ENCODE assay signal across 9 mouse cellular contexts in the genomic region with DNA sequence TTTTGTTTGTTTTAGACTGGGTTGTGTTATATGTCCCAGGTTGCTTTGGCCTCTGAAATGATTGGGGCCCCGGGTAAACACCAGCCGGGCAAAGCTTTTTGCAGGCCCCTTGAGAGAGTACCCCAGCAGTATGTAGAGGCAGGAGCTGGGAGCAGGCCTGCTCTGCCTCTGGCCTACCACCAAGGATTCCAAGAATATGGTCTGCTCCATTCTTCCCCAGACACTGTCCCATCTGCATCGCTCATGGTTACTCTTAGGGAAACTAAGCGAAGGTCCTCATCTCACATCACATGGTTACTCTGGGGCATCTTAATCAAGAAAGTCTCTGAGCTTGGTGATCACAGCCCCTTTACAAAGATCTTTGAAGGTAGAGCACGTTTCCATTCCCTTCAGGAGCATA. TPM values are rescaled to one million over a fixed set of nuclear protein-coding genes. Genes with fewer than 3 reads are reported as not detected.
DNase-seq lines count a peak whose midpoint lies in the region; ATAC-seq and TF ChIP-seq lines count a peak whose summit lies in the region.
"Had no signal": no experiment of that assay in that cellular context is flagged by ENCODE, and none has a peak within 500 bp of the region (broad histone marks: within the 10 kb centered on the region; RNA-seq: fewer than 3 reads in every experiment).

No protein-coding gene starts in this region.

- peaks cover 86% of the 10 kb centered on the region for H3K79me2 ChIP-seq in C2C12 (ENCODE audit: control insufficient read depth, insufficient read depth)

- no peak overlapping the region for H3K9ac ChIP-seq in hindbrain, embryonic 11.5 days (ENCODE audit: low read depth, low read length)
- H3K9ac ChIP-seq in embryonic facial prominence, embryonic 13.5 days: peak overlapping the region; percentile 87
- no peak overlapping the region for H3K9ac ChIP-seq in limb, embryonic 12.5 days (replicated peaks)

- peak overlapping the region; percentile 50; the same call in 1 of the 2 replicates for H3K4me3 ChIP-seq in hindbrain, embryonic 10.5 days
- no peak overlapping the region for H3K4me3 ChIP-seq in hindbrain, embryonic 11.5 days (ENCODE audit: low read depth, low read length)
- H3K4me3 ChIP-seq in C2C12 (ENCODE audit: insufficient read depth, poor library complexity, severe bottlenecking): peak overlapping the region; percentile 96
- peak overlapping the region; percentile 76 for H3K4me3 ChIP-seq in embryonic facial prominence, embryonic 13.5 days
- peak overlapping the region; percentile 49 for H3K4me3 ChIP-seq in limb, embryonic 12.5 days (replicated peaks)

- peak overlapping the region; percentile 96 for H3ac ChIP-seq in C2C12 (ENCODE audit: control insufficient read depth, insufficient read length, low read depth)

- no peak overlapping the region for H3K27ac ChIP-seq in hindbrain, embryonic 10.5 days
- H3K27ac ChIP-seq in hindbrain, embryonic 11.5 days (ENCODE audit: low read depth, low read length): no peak overlapping the region
- H3K27ac ChIP-seq in embryonic facial prominence, embryonic 13.5 days: no peak overlapping the region
- H3K27ac ChIP-seq in limb, embryonic 12.5 days: no peak overlapping the region

- H3K4me1 ChIP-seq in hindbrain, embryonic 10.5 days (replicated peaks): peaks cover 31% of the 10 kb centered on the region
- H3K4me1 ChIP-seq in hindbrain, embryonic 11.5 days (replicated peaks; ENCODE audit: control insufficient read depth, insufficient read depth, low read length): peaks cover 4% of the 10 kb centered on the region; the same call in 1 of the 2 replicates
- H3K4me1 ChIP-seq in embryonic facial prominence, embryonic 13.5 days: peaks cover 61% of the 10 kb centered on the region
- H3K4me1 ChIP-seq in limb, embryonic 12.5 days (replicated peaks): peaks cover 19% of the 10 kb centered on the region

- H3K36me3 ChIP-seq in hindbrain, embryonic 10.5 days: no peaks in the 10 kb centered on the region
- no peaks in the 10 kb centered on the region for H3K36me3 ChIP-seq in hindbrain, embryonic 11.5 days (ENCODE audit: control insufficient read depth, insufficient read depth, low read length)
- H3K36me3 ChIP-seq in C2C12 (ENCODE audit: control insufficient read depth, insufficient read depth): peaks cover 49% of the 10 kb centered on the region
- no peaks in the 10 kb centered on the region for H3K36me3 ChIP-seq in embryonic facial prominence, embryonic 13.5 days
- no peaks in the 10 kb centered on the region for H3K36me3 ChIP-seq in limb, embryonic 12.5 days

- WGBS in hindbrain, embryonic 10.5 days: 79% methylated on average over 5 of the region's 5 CpGs
- WGBS in hindbrain, embryonic 11.5 days: 78% methylated on average over 5 of the region's 5 CpGs
- WGBS in embryonic facial prominence, embryonic 13.5 days: 77% methylated on average over 5 of the region's 5 CpGs
- WGBS in limb, embryonic 12.5 days: 79% methylated on average over 5 of the region's 5 CpGs

- no peaks in the 10 kb centered on the region for H3K9me3 ChIP-seq in hindbrain, embryonic 10.5 days
- no peaks in the 10 kb centered on the region for H3K9me3 ChIP-seq in hindbrain, embryonic 11.5 days (ENCODE audit: control insufficient read depth, low read length)
- no peaks in the 10 kb centered on the region for H3K9me3 ChIP-seq in embryonic facial prominence, embryonic 13.5 days
- H3K9me3 ChIP-seq in limb, embryonic 12.5 days: no peaks in the 10 kb centered on the region

- H3K4me2 ChIP-seq in hindbrain, embryonic 11.5 days (replicated peaks; ENCODE audit: low read depth, low read length): no peak overlapping the region
- H3K4me2 ChIP-seq in embryonic facial prominence, embryonic 13.5 days: peak overlapping the region; percentile 88
- H3K4me2 ChIP-seq in limb, embryonic 12.5 days: peak overlapping the region; percentile 75

- DNase-seq in hindbrain, embryonic 10.5 days (ENCODE audit: low spot score): no peak
- no peak for DNase-seq in hindbrain, embryonic 11.5 days (ENCODE audit: low spot score)
- no peak for DNase-seq in frontal cortex, postnatal 10 days (ENCODE audit: low spot score in 2 of 2)
- DNase-seq in retina, postnatal 1 day: no peak
- DNase-seq in testis, postnatal 10 days (ENCODE audit: low spot score): no peak
- DNase-seq: left cerebral cortex, postnatal 4 days had no signal

- no peak for ATAC-seq in hindbrain, embryonic 11.5 days (ENCODE audit: low FRiP score)
- no peak for ATAC-seq in embryonic facial prominence, embryonic 13.5 days (ENCODE audit: insufficient number of reproducible peaks, insufficient read depth, low FRiP score, low TSS enrichment, low read depth)
- no peak for ATAC-seq in limb, embryonic 12.5 days (ENCODE audit: insufficient number of reproducible peaks, insufficient read depth, low FRiP score, low TSS enrichment, low read depth)

- H3K27me3 ChIP-seq in hindbrain, embryonic 10.5 days (ENCODE audit: insufficient read depth, poor library complexity, severe bottlenecking): peaks cover 100% of the 10 kb centered on the region
- peaks cover 43% of the 10 kb centered on the region for H3K27me3 ChIP-seq in hindbrain, embryonic 11.5 days (ENCODE audit: control insufficient read depth, insufficient read depth, low read length)
- no peaks in the 10 kb centered on the region for H3K27me3 ChIP-seq in C2C12 (ENCODE audit: control insufficient read depth, insufficient read depth, insufficient read length)
- peaks cover 72% of the 10 kb centered on the region for H3K27me3 ChIP-seq in embryonic facial prominence, embryonic 13.5 days
- peaks cover 99% of the 10 kb centered on the region for H3K27me3 ChIP-seq in limb, embryonic 12.5 days

- TF ChIP-seq CTCF in C2C12 (IDR thresholded peaks at IDR 0.05; ENCODE audit: control insufficient read depth, insufficient read depth, insufficient read length): no peak

- peaks cover 67% of the 10 kb centered on the region for H3K79me3 ChIP-seq in C2C12 (ENCODE audit: low read depth)

TF ChIP-seq in C2C12, 6 proteins besides CTCF, POLR2A, EP300 and RAD21:
- no peak for TF ChIP-seq USF1 (IDR thresholded peaks at IDR 0.05; ENCODE audit: low read depth)
- TF ChIP-seq MAX (IDR thresholded peaks at IDR 0.05): no peak
- TF ChIP-seq MYOD1 (IDR thresholded peaks at IDR 0.05; ENCODE audit: control insufficient read depth, insufficient read length, low read depth): no peak
- no peak for TF ChIP-seq MYOG (IDR thresholded peaks at IDR 0.05; ENCODE audit: control insufficient read depth, extremely low read depth, insufficient read length)
- TF ChIP-seq CEBPB (IDR thresholded peaks at IDR 0.05; ENCODE audit: low read depth): no peak
- no peak for TF ChIP-seq FOSL1 (IDR thresholded peaks at IDR 0.05; ENCODE audit: insufficient read depth, low read length, poor library complexity, severe bottlenecking)

RNA-seq across cellular contexts. Expression of gene Cavin1, which starts 2.2 kb away (rescaled TPM):
- polyA plus RNA-seq in hindbrain, embryonic 10.5 days (2016; fragmentation: Nextera tagmentation; extraction: Ambion mirVana): 18.2 and 21.4 TPM in 2 replicates
- polyA plus RNA-seq in hindbrain, embryonic 11.5 days (2014; fragmentation: Nextera tagmentation; extraction: Ambion mirVana): 11.9 and 13.2 TPM in 2 replicates
- 418 TPM for polyA plus RNA-seq in C2C12 (2012; fragmentation: generic; extraction: Trizol)
- polyA plus RNA-seq in embryonic facial prominence, embryonic 13.5 days (2015; fragmentation: Nextera tagmentation; extraction: Ambion mirVana): 152 and 169 TPM in 2 replicates
- 38.4 and 48.2 TPM in 2 replicates for polyA plus RNA-seq in limb, embryonic 12.5 days (2016; fragmentation: Nextera tagmentation; extraction: Ambion mirVana)

RNA-seq across cellular contexts. Expression of gene Stat3, which starts 29.2 kb away (rescaled TPM):
- 21.1 and 31.5 TPM in 2 replicates for polyA plus RNA-seq in hindbrain, embryonic 10.5 days (2016; fragmentation: Nextera tagmentation; extraction: Ambion mirVana)
- polyA plus RNA-seq in hindbrain, embryonic 11.5 days (2014; fragmentation: Nextera tagmentation; extraction: Ambion mirVana): 25.6 and 33.3 TPM in 2 replicates
- polyA plus RNA-seq in C2C12 (2012; fragmentation: generic; extraction: Trizol): 36.1 TPM
- polyA plus RNA-seq in embryonic facial prominence, embryonic 13.5 days (2015; fragmentation: Nextera tagmentation; extraction: Ambion mirVana): 40.7 and 48.3 TPM in 2 replicates
- 40.5 and 40.8 TPM in 2 replicates for polyA plus RNA-seq in limb, embryonic 12.5 days (2016; fragmentation: Nextera tagmentation; extraction: Ambion mirVana)

RNA-seq across cellular contexts. Expression of gene Atp6v0a1, which starts 40.8 kb away (rescaled TPM):
- polyA plus RNA-seq in hindbrain, embryonic 10.5 days (2016; fragmentation: Nextera tagmentation; extraction: Ambion mirVana): 36.2 and 48.1 TPM in 2 replicates
- 48.5 and 49.3 TPM in 2 replicates for polyA plus RNA-seq in hindbrain, embryonic 11.5 days (2014; fragmentation: Nextera tagmentation; extraction: Ambion mirVana)
- polyA plus RNA-seq in C2C12 (2012; fragmentation: generic; extraction: Trizol): 22.8 TPM
- 33.2 and 38.8 TPM in 2 replicates for polyA plus RNA-seq in embryonic facial prominence, embryonic 13.5 days (2015; fragmentation: Nextera tagmentation; extraction: Ambion mirVana)
- 26.9 and 29.4 TPM in 2 replicates for polyA plus RNA-seq in limb, embryonic 12.5 days (2016; fragmentation: Nextera tagmentation; extraction: Ambion mirVana)
